Mouse (Mus musculus) ES-CJ7 (cell line): ENCODE measurements around the gene Mrpl33.

Experiments
- DNase-seq: peaks from one replicate; pipeline ENCODE4 v3.0.0; 2011; ENCODE audit warnings: low read depth, low spot score

Mrpl33 gene

GRCm38 (mm10) chr5:31636636-31637253 lies 40.0 kb downstream of the Mrpl33 start:
- DNase-seq, result no peak

- no peak for DNase-seq
Measured at GRCm38 (mm10) chr5:31640542-31640941, 43.8 kb downstream of the Mrpl33 start.

GRCm38 (mm10) chr5:31642300-31642699 lies 45.6 kb downstream of the Mrpl33 start:
- DNase-seq, result no peak

GRCm38 (mm10) chr5:31644272-31644671 lies 47.5 kb downstream of the Mrpl33 start:
- no peak for DNase-seq

GRCm38 (mm10) chr5:31644847-31645246 lies 48.1 kb downstream of the Mrpl33 start:
- no peak for DNase-seq

- DNase-seq, result no peak
Measured at GRCm38 (mm10) chr5:31645798-31646197, 49.1 kb downstream of the Mrpl33 start.

GRCm38 (mm10) chr5:31646574-31646973 lies 49.8 kb downstream of the Mrpl33 start:
- DNase-seq, result no peak

GRCm38 (mm10) chr5:31647327-31647726 lies 50.6 kb downstream of the Mrpl33 start:
- DNase-seq, result no peak

GRCm38 (mm10) chr5:31650518-31651288 lies 54.0 kb downstream of the Mrpl33 start:
- DNase-seq, result no peak

GRCm38 (mm10) chr5:31655688-31656190 lies 59.0 kb downstream of the Mrpl33 start:
- DNase-seq, result no peak

GRCm38 (mm10) chr5:31666176-31666575 lies 69.4 kb downstream of the Mrpl33 start:
- no peak for DNase-seq

- DNase-seq, result no peak
Measured at GRCm38 (mm10) chr5:31668325-31668968, 71.7 kb downstream of the Mrpl33 start.

- no peak for DNase-seq
Measured at GRCm38 (mm10) chr5:31669984-31670383, 73.2 kb downstream of the Mrpl33 start.

- DNase-seq, result no peak
Measured at GRCm38 (mm10) chr5:31671137-31671536, 74.4 kb downstream of the Mrpl33 start.

- no peak for DNase-seq
Measured at GRCm38 (mm10) chr5:31673431-31673830, 76.7 kb downstream of the Mrpl33 start.

GRCm38 (mm10) chr5:31678000-31678399 lies 81.3 kb downstream of the Mrpl33 start:
- DNase-seq, result no peak

GRCm38 (mm10) chr5:31680183-31680582 lies 83.4 kb downstream of the Mrpl33 start:
- DNase-seq, result no peak

- DNase-seq, result no peak
Measured at GRCm38 (mm10) chr5:31682305-31682704, 85.6 kb downstream of the Mrpl33 start.

GRCm38 (mm10) chr5:31686040-31686439 lies 89.3 kb downstream of the Mrpl33 start:
- DNase-seq, result no peak

GRCm38 (mm10) chr5:31687972-31688371 lies 91.2 kb downstream of the Mrpl33 start:
- DNase-seq, result no peak

GRCm38 (mm10) chr5:31693191-31693590 lies 96.5 kb downstream of the Mrpl33 start:
- DNase-seq, result no peak

GRCm38 (mm10) chr5:31696971-31697643 lies 100.4 kb downstream of the Mrpl33 start, which contains the start of gene Rbks:
Rbks (minus strand) TSS chr5:31697627.
- peak; percentile 16 for DNase-seq
